Mouse (Mus musculus): ENCODE measurements around the gene Baiap2. TPM values are rescaled to one million over a fixed set of nuclear protein-coding genes. Genes with fewer than 3 reads are reported as not detected.

Baiap2 gene
- polyA plus RNA-seq, 1 experiment = 41.5 TPM

DNA sequence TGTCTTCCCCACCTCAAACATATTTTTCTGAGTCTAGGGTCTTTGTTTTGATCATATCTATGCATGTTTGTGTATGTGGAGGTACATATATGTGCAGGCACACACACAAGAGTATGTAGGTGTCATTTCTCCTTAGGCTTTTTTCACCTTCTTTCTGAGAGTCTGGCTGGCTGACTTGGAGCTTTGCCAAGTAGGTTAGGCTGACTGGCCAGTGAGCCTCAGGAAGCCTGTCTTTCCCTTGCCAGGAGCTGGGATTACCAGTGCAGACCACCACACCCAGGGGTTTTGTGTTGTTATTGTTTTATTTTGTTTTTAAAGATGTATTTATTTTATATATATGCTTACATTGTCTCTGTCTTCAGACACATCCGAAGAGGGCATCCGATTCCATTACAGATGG lies 40.6 kb downstream of the Baiap2 start:
- no peaks in the 10 kb centered on the region for H3K27me3 ChIP-seq (ENCODE audit: control insufficient read depth, insufficient read depth, insufficient read length)
- no peak overlapping the region for H3ac ChIP-seq (ENCODE audit: control insufficient read depth, insufficient read length, low read depth)
- no peak for TF ChIP-seq MAX (IDR thresholded peaks at IDR 0.05)
- TF ChIP-seq MYOG (IDR thresholded peaks at IDR 0.05; ENCODE audit: control insufficient read depth, extremely low read depth, insufficient read length) = no peak
- no peak for TF ChIP-seq MYOD1 (IDR thresholded peaks at IDR 0.05; ENCODE audit: control insufficient read depth, insufficient read length, low read depth)
- no peak for TF ChIP-seq FOSL1 (IDR thresholded peaks at IDR 0.05; ENCODE audit: insufficient read depth, low read length, poor library complexity, severe bottlenecking)
- no peak for TF ChIP-seq CEBPB (IDR thresholded peaks at IDR 0.05; ENCODE audit: low read depth)
- no peak for TF ChIP-seq CTCF (IDR thresholded peaks at IDR 0.05; ENCODE audit: control insufficient read depth, insufficient read depth, insufficient read length)
- no peak for TF ChIP-seq USF1 (IDR thresholded peaks at IDR 0.05; ENCODE audit: low read depth)
- H3K36me3 ChIP-seq (ENCODE audit: control insufficient read depth, insufficient read depth) = peaks cover 72% of the 10 kb centered on the region
- peaks cover 50% of the 10 kb centered on the region for H3K79me2 ChIP-seq (ENCODE audit: control insufficient read depth, insufficient read depth)
- no peak overlapping the region for H3K4me3 ChIP-seq (ENCODE audit: insufficient read depth, poor library complexity, severe bottlenecking)
- H3K79me3 ChIP-seq (ENCODE audit: low read depth) = peaks cover 9% of the 10 kb centered on the region

DNA sequence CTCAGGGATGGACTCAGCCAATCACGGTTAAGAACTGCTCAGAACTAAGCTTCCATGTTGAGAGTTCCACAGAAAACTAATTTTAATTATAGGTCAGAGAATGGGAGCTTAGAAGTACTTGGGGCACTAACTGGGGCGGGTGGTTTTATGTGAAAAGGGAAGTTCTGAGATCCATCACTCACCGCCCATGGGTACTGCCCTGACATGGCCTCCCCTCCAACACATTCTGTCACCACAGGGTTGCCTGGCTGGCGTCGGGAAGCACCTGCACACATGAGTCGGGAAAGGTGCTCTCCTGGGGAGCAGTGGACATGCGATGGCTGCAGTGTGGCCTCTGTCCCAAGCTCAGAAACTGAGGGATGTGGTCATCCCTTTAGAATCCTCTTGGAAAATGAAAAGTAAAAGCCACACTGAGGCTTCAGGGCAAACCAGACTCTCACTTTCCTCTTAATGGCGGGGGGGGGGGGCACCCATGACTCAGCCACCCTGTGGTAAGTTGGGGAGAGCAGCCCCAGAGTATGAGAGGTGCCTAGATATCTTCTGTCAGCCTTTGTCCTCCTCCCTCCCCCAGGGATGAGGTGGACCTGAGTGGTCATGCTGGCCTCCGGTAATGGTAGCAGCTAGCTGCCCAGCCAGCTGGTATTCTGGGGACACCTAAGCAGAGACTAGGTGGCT lies 44.3 kb downstream of the Baiap2 start:
- peaks cover 52% of the 10 kb centered on the region for H3K79me2 ChIP-seq (ENCODE audit: control insufficient read depth, insufficient read depth)
- no peak overlapping the region for H3K4me3 ChIP-seq (ENCODE audit: insufficient read depth, poor library complexity, severe bottlenecking)
- H3K27me3 ChIP-seq (ENCODE audit: control insufficient read depth, insufficient read depth, insufficient read length) = no peaks in the 10 kb centered on the region
- TF ChIP-seq CTCF (IDR thresholded peaks at IDR 0.05; ENCODE audit: control insufficient read depth, insufficient read depth, insufficient read length) (no peak), MAX (IDR thresholded peaks at IDR 0.05) (no peak), USF1 (IDR thresholded peaks at IDR 0.05; ENCODE audit: low read depth) (no peak), MYOG (IDR thresholded peaks at IDR 0.05; ENCODE audit: control insufficient read depth, extremely low read depth, insufficient read length) (no peak), FOSL1 (IDR thresholded peaks at IDR 0.05; ENCODE audit: insufficient read depth, low read length, poor library complexity, severe bottlenecking) (no peak), MYOD1 (IDR thresholded peaks at IDR 0.05; ENCODE audit: control insufficient read depth, insufficient read length, low read depth) (no peak), CEBPB (IDR thresholded peaks at IDR 0.05; ENCODE audit: low read depth) (no peak)
- H3K79me3 ChIP-seq (ENCODE audit: low read depth) = peaks cover 6% of the 10 kb centered on the region
- peaks cover 72% of the 10 kb centered on the region for H3K36me3 ChIP-seq (ENCODE audit: control insufficient read depth, insufficient read depth)
- H3ac ChIP-seq (ENCODE audit: control insufficient read depth, insufficient read length, low read depth) = peak overlapping the region; percentile 49

DNA sequence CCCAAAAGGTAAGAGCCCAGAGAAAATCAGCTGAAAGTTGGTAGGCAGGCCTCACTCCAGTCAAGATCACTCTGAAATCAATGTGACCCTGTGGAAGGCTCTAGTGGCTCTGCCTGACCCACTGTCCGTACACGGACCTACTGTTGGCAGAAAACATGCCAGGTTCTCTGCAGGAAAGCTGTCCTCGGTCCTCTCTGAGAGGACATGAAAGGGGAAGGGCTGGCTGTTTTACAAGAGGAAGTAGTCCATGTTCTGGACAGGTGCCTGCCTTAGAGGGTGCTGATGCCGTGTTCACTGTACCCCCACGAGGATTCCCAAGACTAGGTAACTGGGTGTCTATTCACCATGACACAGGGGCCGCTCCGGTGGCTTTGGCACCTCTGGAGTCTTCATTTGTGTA lies 45.3 kb downstream of the Baiap2 start:
- peaks cover 6% of the 10 kb centered on the region for H3K79me3 ChIP-seq (ENCODE audit: low read depth)
- TF ChIP-seq CEBPB (IDR thresholded peaks at IDR 0.05; ENCODE audit: low read depth) (no peak), MYOD1 (IDR thresholded peaks at IDR 0.05; ENCODE audit: control insufficient read depth, insufficient read length, low read depth) (no peak), MAX (IDR thresholded peaks at IDR 0.05) (no peak), FOSL1 (IDR thresholded peaks at IDR 0.05; ENCODE audit: insufficient read depth, low read length, poor library complexity, severe bottlenecking) (no peak), MYOG (IDR thresholded peaks at IDR 0.05; ENCODE audit: control insufficient read depth, extremely low read depth, insufficient read length) (no peak), USF1 (IDR thresholded peaks at IDR 0.05; ENCODE audit: low read depth) (no peak), CTCF (IDR thresholded peaks at IDR 0.05; ENCODE audit: control insufficient read depth, insufficient read depth, insufficient read length) (no peak)
- no peaks in the 10 kb centered on the region for H3K27me3 ChIP-seq (ENCODE audit: control insufficient read depth, insufficient read depth, insufficient read length)
- no peak overlapping the region for H3ac ChIP-seq (ENCODE audit: control insufficient read depth, insufficient read length, low read depth)
- peaks cover 54% of the 10 kb centered on the region for H3K79me2 ChIP-seq (ENCODE audit: control insufficient read depth, insufficient read depth)
- peaks cover 72% of the 10 kb centered on the region for H3K36me3 ChIP-seq (ENCODE audit: control insufficient read depth, insufficient read depth)
- no peak overlapping the region for H3K4me3 ChIP-seq (ENCODE audit: insufficient read depth, poor library complexity, severe bottlenecking)

DNA sequence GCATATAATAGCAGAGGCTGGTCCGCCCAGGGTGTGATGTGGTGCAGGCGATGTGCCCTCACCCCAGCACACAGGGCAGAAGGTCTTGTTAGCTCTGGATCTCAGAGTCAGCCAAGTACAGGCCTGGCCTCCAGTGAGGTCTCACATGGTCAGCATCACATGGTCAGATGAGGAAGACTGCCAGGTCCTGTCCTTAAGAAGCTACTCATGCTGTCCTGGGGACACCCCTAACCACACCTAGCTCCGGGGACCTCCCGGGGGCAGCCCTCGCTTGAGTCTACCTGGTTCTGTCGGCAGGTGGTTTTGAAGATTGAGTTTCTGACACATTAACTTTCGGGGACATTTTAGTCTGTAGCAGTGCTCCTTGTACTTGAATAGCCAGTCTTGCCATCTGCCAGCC lies 45.8 kb downstream of the Baiap2 start:
- Histone ChIP-seq H3K27me3 (ENCODE audit: control insufficient read depth, insufficient read depth, insufficient read length) (no peaks in the 10 kb centered on the region), H3K79me2 (ENCODE audit: control insufficient read depth, insufficient read depth) (peaks cover 52% of the 10 kb centered on the region), H3K36me3 (ENCODE audit: control insufficient read depth, insufficient read depth) (peaks cover 72% of the 10 kb centered on the region), H3ac (ENCODE audit: control insufficient read depth, insufficient read length, low read depth) (no peak overlapping the region), H3K79me3 (ENCODE audit: low read depth) (peaks cover 6% of the 10 kb centered on the region), H3K4me3 (ENCODE audit: insufficient read depth, poor library complexity, severe bottlenecking) (no peak overlapping the region)
- peak; percentile 73 for TF ChIP-seq USF1 (IDR thresholded peaks at IDR 0.05; ENCODE audit: low read depth)
- no peak for TF ChIP-seq MYOD1 (IDR thresholded peaks at IDR 0.05; ENCODE audit: control insufficient read depth, insufficient read length, low read depth)
- no peak for TF ChIP-seq CTCF (IDR thresholded peaks at IDR 0.05; ENCODE audit: control insufficient read depth, insufficient read depth, insufficient read length)
- TF ChIP-seq MYOG (IDR thresholded peaks at IDR 0.05; ENCODE audit: control insufficient read depth, extremely low read depth, insufficient read length) = no peak
- no peak for TF ChIP-seq CEBPB (IDR thresholded peaks at IDR 0.05; ENCODE audit: low read depth)
- no peak for TF ChIP-seq MAX (IDR thresholded peaks at IDR 0.05)
- no peak for TF ChIP-seq FOSL1 (IDR thresholded peaks at IDR 0.05; ENCODE audit: insufficient read depth, low read length, poor library complexity, severe bottlenecking)

DNA sequence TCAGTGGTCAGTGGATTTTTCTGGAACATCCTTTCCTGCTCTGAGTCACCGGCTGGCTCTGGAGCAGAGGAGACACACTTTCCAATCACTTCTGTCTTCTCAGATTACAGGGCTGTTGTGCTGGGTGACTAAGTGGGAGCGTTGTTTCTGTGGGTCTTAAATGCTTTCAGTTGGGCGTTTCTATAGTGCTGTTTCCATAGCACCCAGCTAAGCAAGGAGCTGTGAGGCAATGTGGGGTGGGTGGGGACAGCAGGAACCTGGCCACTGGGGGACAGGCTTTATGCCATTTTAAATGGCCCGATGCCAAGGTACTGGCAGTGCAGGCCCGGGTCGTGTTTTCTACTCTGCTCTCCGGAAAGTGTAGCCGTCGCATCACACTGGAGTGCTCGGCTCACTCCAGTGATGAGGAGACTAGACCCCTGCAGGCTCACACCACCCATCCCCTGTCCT lies 46.6 kb downstream of the Baiap2 start:
- Histone ChIP-seq H3K36me3 (ENCODE audit: control insufficient read depth, insufficient read depth) (peaks cover 72% of the 10 kb centered on the region), H3K27me3 (ENCODE audit: control insufficient read depth, insufficient read depth, insufficient read length) (no peaks in the 10 kb centered on the region), H3K4me3 (ENCODE audit: insufficient read depth, poor library complexity, severe bottlenecking) (no peak overlapping the region), H3K79me3 (ENCODE audit: low read depth) (peaks cover 4% of the 10 kb centered on the region), H3K79me2 (ENCODE audit: control insufficient read depth, insufficient read depth) (peaks cover 45% of the 10 kb centered on the region), H3ac (ENCODE audit: control insufficient read depth, insufficient read length, low read depth) (peak overlapping the region; percentile 25)
- no peak for TF ChIP-seq USF1 (IDR thresholded peaks at IDR 0.05; ENCODE audit: low read depth)
- TF ChIP-seq MYOG (IDR thresholded peaks at IDR 0.05; ENCODE audit: control insufficient read depth, extremely low read depth, insufficient read length) = no peak
- peak; percentile 87 for TF ChIP-seq MAX (IDR thresholded peaks at IDR 0.05)
- TF ChIP-seq MYOD1 (IDR thresholded peaks at IDR 0.05; ENCODE audit: control insufficient read depth, insufficient read length, low read depth) = no peak
- TF ChIP-seq FOSL1 (IDR thresholded peaks at IDR 0.05; ENCODE audit: insufficient read depth, low read length, poor library complexity, severe bottlenecking) = peak; percentile 87
- TF ChIP-seq CTCF (IDR thresholded peaks at IDR 0.05; ENCODE audit: control insufficient read depth, insufficient read depth, insufficient read length) = no peak
- peak; percentile 83 for TF ChIP-seq CEBPB (IDR thresholded peaks at IDR 0.05; ENCODE audit: low read depth)
